Mouse (Mus musculus) ES-Bruce4 (cell line): ENCODE data around the gene Col6a2.

Experiments
- CTCF ChIP-seq: IDR thresholded peaks from one replicate; pipeline ENCODE4 v1.8.1; 2011; ENCODE audit warnings: low read depth, low read length
- POLR2A ChIP-seq: IDR thresholded peaks from one replicate; pipeline ENCODE4 v1.8.1; 2011; ENCODE audit warnings: low read length; ENCODE audit not compliant: insufficient read depth

DNA sequence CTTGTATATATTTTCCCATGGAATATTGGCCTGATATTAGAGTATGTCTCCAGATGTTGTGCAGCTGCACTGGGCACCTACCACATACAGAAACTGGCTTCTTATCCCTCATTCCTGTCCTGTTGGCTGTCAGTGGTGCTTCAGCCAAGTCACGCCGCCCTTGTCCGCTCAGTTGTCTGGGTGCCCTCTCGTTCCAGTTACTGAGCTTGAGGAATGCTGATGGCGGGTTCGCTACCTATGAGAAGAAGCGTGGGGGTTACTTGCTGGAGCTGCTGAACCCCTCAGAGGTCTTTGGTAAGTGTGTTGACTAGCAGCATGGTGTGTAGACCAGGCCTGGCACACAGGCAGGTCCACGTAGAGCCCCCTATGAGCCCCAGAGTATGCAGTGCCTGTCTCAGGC is 76.9 kb downstream of the Col6a2 start:
- no peak for TF ChIP-seq CTCF
- no peak for TF ChIP-seq POLR2A
